Mouse (Mus musculus): Measurements from ENCODE around the gene Nrxn3.
A peak's percentile ranks its signal among the peaks of the same experiment; 100 is the strongest.

The Nrxn3 gene

DNA sequence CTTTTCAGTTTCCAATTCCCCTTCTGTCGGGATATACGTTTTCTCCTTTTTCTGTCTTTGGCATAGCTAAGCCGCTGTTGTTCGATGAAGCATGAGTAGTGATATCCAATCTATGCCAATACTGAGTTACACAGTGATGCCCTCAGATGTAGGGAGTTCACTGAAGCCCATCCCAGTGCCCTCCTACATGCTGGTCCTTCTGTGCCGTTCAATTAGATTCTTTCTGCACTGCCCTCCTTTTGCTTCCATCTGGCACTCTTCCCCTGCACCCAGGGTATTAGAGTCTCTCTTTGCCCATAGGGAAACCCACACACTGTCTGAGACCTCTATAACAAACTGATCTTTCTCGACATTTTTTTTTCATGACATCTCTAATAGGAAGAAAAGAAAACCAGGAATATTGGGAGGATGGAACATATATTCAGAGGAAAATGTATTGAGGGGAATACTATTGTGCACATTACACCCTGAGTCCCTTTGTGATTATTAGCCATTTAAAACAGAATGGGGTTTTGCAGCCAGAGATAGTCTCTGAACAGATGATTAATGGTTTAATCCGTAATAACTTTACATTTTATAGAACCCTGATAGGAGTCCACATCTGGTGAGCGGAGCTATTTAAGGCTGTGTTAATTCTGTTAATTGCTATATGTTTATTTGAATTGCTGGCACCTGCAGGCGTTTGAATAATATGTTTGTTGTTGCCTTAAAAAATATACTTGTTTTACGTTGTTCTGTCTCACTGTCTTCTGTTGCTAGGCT is 476.3 kb downstream of the Nrxn3 start:
- no peak for DNase-seq

DNA sequence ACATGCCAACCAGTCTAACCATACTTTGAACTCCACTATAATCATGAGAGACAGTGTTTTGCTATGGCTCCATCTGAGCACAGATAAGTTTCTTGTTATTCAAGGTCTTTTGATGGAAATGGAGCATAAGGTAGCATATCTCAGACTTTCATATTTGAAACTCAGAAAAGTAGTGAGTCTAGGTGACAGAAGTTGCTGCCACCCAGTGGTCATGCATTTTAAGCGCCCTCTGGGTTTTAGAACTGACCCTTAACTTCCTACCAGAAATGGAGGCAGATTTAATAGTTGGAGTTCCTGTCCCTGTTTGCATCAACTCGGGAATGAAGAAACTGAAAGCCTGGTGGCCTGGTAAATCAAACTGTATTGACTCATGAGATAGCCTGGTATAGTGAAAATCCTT is 488.9 kb downstream of the Nrxn3 start:
- no peak for DNase-seq

DNA sequence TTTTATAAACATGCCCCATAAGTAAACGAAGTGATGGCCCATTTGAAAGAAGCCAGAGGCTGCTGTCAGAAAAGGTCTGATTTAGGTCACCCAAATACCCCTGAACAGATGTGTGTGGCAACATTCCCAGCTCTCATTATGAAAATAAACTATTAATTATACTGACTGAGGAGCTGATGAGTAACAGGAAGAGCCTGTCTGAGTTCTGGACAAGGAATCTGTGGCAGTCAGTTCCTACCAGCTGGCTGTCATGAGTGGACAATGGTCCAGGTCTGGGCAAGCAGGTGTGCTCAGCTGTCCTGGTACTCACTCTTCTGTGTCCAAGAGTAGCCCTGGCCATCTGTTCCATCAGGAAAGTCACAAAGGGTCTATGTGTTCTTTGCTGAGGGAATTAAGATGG is 517.1 kb downstream of the Nrxn3 start:
- DNase-seq, result no peak

DNA sequence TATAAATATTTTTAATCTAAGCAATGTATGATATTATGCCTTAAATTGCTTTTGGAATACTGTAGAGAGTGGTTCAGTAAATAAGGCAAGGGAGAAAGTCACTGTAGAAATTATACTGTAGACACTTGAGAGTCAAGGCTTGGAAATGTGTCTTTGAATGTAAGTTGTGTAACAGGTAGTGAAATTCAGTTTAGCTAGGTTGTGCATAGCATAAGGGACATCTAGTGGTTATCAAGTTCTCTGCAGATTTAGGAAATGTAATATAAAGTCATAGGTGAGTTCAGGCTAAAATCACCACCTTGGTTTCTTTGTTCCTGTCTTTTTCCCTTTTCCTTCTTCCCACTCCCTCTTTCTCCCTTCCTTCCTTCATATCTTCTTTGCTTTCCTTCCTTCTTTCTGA is 518.9 kb downstream of the Nrxn3 start:
- DNase-seq, result no peak

DNA sequence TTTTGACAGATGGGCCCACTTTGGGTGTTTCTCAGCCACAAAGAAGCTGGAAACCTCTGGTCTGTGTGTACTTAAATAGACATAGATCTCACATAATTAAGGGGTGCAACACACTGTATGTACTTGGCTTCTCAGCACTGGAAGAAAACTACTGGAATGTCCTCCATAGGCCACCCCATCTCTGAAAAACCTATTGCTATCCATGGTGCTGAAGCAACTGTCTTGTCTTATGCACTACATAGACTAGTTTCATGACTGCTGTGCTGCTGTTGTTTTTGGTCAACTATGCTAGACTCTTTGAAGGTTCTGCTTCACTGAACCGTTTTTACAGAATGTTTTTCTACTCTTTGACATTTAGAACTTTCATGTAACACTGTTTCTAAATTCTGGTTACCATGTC is 519.8 kb downstream of the Nrxn3 start:
- no peak for DNase-seq

DNA sequence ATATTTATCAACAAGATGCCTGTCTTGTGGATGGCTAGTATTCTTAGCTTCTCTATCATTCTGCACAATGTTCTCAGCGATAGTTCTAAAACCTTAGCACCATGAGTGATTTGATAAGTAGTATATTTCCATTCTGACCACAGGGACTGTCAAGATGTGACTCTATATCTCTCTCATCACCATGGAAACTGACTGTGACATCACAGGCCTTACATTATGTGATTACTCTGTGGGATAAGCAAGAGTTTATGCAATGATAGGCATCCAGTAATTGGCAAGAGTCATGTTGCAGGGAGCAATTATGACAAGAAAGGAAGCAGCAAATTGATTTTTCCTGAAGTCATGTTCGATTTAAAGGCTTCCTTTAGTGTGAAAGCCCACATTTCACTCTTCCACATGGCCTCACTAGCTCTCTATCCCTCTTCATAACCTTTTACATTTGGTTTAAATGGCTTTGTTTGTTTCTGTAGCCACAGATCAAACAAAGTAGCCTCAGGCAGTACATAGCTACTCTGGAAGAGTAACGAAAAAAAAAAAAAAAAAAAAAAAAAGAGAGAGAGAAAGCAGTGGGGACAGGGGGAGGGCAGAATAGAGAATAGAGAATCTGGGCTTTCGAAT is 532.7 kb downstream of the Nrxn3 start:
- DNase-seq, result no peak

DNA sequence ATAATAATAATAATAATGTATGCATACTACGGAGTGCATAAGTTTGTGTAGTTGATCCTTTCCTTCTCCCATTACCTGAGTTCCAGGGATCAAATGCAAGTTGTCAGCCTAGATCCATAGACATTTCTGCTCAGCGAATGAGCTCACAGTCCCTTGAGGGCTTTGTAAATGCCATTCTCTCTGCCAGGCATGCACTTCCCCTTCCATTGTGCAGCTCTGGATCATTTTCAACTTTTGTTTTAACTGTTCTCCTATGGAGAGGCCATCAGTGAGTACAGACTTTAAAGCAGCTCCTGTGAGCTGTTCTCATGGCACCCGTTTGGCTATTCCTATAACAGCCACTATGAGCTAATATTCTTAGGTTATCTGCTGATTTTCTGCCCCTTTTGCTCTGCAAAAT is 536.2 kb downstream of the Nrxn3 start:
- DNase-seq, result no peak

DNA sequence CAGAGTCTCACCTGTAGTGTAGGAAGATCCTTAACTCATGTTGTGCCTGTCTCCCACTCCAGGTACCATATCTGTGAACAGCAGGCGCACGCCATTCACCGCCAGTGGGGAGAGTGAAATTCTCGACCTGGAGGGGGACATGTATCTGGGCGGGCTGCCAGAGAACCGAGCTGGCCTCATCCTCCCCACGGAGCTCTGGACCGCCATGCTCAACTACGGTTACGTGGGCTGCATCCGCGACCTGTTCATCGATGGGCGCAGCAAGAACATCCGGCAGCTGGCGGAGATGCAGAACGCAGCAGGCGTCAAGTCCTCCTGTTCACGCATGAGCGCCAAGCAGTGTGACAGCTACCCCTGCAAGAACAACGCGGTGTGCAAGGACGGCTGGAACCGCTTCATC is 537.4 kb downstream of the Nrxn3 start:
- no peak for DNase-seq

DNA sequence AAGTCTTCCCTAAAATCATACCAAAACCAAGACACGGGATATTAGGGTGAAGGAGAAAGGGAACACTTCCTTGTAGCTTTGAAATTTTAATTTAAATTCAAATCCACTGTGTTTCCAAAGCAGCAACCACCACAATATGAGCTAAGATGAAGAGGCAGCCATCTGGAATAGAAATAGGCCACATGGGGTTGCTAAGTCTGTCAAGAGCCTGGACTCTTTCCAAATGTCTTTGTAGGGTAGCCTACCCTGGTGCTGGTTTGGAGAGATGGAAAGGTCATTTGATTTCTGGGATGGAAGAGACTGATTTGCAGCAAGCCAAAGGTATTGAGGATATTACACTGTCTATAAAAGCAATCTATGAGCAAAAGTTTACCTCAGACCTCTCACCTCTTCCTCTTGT is 539.6 kb downstream of the Nrxn3 start:
- DNase-seq, result no peak

DNA sequence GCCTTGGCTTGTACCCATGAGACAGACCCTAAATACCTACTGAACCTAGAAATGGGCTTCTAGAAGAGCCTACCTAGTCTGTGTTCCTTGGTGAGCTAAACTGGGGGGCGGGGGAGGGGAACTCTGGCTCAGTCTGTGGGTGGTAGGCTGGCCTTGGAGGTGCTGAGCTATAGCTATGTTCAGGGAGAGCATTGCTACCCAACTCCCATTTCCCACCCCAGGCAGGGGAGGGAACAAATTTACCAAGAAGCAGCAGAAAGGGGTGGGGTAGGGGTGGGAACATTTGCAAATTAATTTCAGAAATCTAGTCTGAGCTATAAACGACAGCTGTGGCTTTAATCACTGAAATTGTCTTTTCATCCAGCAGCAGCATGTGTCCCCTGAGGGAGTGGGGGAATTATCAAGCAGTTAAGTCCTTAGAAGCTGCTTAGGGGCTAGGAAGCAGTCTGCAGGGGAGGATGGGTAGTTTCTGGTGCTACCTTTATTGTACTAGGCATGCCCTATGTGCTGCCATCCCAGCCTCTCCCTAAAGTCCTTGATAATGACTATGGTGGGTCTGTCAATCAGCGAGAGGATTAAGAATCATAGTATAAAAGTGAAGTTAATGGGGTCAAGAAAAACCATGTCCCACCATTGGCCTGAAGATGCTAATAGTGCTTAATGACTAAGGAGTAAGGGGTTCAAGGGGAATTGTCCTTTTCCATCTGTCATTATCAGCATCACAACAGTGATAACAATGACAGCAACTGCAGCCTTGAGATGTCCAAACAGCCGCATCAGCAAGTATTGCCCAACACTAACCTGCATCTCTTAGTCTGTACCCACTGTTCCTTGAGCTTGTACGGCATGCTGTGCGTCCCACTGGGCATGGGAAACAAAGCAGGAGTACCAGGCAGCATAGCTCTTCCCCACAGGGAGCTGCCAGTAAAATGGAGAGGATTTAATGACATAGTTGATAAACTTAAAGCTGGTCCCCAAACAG is 560.0 kb downstream of the Nrxn3 start:
- DNase-seq, result no peak

DNA sequence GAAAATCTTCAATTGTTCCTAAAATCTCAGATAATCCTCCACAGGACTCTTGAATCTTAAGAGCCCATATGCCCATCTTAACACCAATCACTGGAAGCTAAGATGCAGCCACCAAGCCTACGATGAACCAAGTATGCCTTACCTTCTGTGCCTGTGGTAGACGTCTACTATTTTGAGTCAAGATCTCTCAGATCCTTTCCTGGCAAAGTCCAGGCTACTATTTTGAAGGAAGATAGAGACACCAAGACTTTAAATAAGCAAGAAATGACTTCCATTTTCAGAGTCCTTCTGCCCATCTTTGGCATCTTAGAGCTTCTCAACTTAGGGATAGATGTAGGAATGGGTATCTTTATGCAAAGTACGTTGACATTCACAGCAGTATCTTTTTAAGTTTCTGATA is 561.7 kb downstream of the Nrxn3 start:
- no peak for DNase-seq

DNA sequence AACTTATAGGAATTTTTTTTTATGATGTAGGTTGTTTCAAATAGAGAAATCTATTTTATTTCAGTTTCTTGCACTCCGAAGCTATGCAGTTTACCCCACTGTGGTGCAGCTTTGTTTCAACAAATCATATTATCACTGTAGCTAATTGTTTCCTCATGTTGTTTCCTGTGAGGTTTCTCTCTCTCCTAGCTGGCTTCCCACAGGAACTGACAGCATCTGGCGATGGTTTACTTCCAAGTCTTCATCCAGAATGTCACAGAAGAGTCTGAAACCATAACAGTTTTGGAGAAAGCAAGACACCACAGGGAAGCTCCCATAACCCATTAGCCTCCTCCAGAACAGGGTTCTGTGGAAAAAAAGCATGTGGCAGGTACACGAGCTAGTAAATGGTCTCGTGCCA is 564.4 kb downstream of the Nrxn3 start:
- no peak for DNase-seq

DNA sequence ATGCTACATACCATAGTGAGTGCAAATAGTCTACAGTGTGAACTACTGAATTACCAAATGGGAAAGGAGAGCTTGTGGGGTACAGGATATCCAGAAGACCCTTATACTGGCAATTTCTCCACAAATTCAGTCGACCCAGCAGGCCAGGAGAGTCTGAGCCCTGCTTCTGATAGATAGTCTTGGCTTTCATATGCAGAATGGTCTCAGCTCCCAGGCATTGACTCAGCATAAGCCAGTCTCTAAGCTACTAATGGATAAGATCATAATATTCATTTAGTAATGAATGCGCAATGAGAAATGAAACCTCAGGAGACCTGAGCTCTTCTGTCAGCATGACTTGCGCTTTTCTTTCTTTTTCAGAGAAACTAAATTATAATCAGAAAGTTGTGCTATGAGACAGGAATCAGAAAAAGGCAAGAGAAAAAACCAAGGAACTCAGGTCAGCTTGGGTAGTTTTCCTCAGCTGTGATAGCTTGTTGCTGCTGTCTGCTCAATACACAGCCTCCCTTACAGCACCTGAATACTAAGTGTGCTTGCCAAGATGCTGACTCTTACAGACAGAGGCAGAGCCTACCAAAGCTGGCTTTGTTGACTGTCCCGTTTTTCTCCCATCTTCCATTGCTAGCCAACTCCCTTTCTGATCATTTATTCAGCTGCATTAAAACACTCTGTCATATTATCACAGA is 567.1 kb downstream of the Nrxn3 start:
- no peak for DNase-seq

DNA sequence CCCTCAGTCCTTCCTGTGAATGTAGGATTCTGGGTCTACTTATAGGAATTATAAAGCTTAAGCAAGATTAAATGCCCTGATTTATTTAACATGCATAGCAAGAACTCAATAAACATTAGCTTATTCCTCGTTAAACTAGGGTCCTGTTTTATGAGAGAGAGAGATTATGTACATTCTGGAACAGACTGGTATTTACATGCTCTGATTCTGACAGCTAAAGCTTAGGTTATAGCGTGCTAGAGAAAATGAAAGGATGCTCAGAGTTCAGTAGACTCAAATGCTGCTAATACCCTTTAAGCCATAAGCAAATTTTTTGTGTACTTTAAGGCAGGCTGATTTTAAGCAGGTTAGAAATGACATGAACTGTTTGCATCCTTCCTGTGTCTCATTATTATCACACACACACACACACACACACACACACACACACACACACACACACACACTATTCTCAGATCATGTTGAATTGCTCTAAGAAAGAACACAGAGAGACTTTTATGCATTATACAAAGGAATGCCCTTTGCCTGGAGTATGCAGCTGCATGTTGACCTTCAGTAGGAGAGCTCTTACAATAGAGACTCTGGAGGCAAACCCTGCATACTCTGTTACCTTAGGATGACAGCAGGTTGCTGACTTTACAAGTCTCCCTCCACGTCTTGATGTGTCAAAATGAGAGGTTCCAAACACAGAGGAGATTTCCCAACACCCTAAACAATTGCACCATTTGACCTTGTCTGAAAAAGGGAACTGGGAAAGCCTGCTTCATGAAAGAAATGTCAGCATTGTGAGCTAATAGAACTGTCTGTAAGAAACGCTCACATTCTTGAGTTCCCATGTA is 568.3 kb downstream of the Nrxn3 start:
- no peak for DNase-seq

DNA sequence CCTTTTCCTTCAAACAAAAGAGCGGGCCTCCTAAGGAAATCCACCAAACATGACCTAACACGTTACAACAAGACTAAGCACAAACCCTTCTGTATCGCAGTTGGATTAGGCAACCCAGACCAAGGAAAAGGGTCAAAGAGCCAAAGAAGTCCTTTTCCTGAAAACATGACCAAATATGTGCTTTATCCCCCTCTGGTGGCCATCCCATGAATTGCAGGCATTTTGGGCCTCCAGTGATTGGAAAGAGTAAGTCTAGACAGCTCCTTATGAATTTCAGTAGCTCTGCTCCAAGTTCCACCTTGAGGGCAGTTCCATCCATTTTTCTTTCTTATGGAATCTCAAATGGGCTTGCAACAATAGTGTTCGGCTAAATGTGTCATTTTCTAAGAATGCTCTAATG is 579.3 kb downstream of the Nrxn3 start:
- DNase-seq, result peak; percentile 40

DNA sequence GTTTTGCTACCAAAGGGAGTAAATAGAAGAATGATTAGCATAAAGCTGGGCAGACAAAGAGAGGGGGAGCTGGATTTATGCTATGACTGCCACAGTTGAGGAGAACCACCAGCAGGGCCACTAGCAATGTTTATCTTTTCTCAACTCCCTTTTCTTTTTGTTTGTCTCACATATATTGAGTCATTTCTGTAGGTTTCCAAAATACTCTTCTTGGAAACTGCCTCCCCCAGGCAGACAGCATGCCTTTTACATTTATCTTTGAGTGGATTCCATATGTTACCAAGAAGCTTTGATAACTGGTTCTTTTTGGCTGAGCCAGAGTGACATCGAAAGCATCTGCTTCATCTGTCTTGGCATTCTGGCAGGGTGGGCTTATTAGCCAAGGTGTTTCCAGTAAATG is 587.5 kb downstream of the Nrxn3 start:
- DNase-seq, result no peak

DNA sequence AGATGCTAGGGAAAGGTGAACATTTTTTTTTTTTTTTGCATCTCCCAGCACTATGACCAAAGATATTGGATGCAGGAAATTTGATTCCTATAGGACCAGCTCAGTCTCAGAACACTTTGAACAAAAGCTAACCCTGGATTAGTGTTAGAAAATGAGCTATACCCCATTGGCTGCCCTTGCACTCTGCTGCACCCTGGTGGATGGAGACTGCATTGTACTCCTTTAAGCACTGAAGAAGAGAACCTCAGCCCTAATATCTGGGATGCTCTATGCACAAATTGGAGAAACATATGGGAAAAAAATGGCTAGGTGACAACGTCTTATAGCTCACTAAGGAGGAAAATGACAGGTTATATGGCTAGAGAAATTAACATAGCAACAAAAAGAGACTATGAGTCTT is 589.9 kb downstream of the Nrxn3 start:
- DNase-seq, result peak; percentile 16

DNA sequence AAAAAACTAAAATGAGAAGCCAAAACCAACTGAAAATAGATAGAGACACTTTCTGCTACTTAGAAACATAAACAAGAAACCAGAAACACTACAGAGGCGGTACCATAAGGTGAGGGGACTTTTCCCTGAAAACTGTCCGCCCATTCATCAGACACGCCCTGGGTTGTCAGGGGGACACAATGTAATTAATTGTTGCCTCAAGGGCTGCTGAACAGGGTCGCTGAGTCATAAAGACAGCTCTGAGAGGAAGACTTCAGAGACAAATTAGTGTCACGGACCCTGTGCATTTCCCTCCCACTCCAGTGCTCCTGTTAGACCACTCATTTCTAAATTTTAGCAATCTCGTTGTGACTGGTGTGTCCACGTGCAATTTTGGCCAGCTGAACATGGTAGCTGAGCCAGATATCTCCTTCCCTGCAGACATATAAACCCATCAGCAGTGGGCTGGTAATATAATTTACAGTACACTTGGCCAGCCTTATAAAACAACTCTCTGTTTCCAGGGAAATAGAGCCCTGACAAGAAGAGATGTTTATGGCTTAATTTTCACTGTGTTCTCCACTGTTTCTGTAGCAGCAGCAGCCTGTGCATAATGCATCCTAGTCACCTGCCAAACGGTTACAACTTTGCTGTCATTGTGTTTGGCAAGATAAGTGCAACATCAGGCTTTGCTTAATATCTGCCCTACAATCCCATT is 603.3 kb downstream of the Nrxn3 start:
- no peak for DNase-seq

DNA sequence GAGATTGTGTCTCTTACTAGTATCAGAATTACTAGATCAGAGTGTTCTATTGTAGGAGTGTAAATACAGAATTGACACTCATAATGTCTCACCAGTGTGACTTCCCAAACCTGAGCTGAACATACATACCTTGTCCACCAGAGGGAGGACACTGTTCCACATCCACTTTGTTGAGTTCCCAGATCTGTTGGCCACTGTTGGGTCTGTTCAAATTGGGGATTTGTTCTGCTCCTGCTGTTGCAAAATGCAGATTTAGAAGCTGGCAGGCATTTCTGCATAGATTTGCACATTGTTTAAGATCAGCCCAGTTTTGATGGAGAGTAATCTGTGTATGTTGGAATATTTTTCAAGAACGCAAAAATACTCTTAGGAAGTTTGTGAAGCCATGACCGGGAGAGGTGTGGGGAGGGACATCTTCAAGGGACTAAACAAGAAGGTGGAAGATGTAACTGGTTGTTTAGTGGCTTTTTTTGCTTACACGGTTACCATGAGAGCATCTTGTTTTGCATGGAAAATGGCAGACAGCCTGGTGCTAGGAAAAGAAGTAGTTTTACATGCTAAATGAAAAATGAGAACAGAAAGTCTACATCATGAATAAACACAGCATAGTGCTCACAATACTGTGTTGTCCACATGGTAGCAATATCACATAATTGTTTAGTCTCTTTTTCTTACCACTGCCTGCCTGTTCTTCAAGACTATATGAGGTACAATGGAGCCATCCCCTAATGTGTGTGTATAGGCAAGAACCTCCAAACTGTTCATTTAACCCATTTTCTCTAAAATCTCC is 609.0 kb downstream of the Nrxn3 start:
- DNase-seq, result no peak

DNA sequence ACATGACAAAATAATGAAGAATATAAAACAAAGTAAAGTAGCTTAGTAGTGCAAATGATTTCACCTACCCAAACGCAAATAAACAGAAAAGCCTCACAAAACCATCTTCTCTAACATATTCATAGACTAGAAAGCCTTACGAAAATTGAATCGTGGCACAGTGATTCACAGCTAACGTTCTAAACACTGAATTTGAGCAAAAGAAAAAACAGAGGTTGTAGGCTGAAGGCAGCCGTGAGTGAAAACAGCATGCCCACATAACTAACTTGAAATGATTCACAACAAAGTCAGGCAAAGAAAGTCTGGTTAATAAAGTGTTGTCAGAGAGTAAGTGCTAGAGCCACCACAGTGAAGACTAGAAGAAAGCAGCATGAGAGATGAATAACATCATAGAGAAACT is 610.8 kb downstream of the Nrxn3 start:
- no peak for DNase-seq

DNA sequence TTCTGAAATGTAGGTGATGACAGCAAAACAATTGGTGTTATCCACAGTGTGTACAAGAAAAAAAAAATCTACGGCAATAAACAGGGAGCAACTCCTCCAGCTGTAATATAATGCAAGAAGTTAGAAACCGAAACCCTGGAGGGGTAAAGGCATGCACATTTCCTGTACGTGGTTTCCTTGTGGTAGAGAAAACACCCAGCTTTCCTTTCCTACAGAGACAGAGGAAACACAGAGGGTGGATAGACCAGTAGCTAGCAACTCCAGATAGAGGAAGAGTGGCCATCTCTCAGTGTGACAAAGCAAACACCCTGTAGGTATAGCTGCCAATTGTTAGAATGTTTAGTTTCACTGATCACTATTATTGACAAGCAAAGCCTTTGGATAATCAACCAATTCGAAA is 642.2 kb downstream of the Nrxn3 start:
- DNase-seq, result peak; percentile 1
